Mouse (Mus musculus) naive thymus-derived CD4-positive, alpha-beta T cell, adult 2 months (primary cell): ENCODE data around the gene Gprc5c.
A peak's percentile ranks its signal among the peaks of the same experiment; 100 is the strongest.
"Not testable (repeated sequence)": the region's sequence is repeated elsewhere in the genome, so short reads cannot be mapped to it uniquely, and the experiment has no call there.

Source experiments
- DNase-seq: peaks from one replicate; pipeline ENCODE4 v3.0.0-alpha.2; 2011; ENCODE audit warnings: low read depth

Gprc5c gene

DNA sequence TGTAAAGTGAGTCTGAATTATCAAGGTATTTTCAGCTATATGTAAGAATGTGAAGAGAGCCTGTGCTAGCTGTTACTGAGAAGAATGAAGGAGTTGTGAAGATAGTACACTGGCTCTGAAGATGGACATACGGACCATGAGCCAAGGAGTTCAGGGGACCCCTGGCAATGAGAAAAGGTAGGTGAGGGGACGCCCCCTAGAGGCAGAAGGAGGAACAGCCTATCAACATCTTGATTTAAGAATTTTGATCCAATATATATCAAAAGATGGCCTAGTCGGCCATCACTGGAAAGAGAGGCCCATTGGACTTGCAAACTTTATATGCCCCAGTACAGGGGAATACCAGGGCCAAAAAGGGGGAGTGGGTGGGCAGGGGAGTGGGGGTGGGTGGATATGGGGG lies 58.6 kb downstream of the Gprc5c start:
- not testable (repeated sequence) for DNase-seq

DNA sequence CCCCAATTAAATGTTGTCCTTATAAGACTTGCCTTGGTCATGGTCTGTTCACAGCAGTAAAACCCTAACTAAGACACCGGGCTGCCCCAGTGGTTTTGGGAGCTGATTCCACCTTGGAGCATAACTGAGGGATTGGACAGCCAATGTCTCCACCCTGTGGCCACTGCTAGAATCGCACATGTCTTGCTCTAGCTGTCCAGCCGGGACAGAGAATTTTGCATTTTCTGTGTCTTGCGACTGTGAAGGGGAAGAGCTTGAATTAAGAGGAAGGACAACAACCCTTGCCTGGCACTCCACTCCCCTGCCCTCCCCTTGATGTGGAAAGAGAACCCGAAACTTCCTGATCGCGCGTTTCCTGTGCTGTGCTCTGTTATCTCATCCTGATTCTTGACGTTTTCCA lies 61.9 kb downstream of the Gprc5c start:
- peak; percentile 71 for DNase-seq

DNA sequence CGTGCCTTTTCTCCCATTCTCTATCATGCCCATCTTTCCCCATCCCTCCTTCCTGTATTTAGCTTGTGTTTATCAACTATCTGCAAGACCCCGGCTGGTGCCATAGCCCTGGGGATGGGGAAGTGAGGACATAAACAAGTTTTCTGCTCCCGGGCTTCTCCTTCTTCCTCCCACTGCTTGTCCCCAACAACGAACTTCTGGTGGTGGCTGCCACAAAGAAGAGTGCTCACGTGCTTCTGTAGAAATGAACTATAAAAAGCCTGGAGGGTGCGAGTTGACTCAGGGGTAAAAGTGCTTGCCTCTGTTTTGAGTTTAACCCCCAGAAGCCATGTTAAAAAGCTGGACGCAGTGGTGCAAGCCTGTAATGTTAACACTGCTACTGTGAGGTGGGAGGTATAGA lies 64.0 kb downstream of the Gprc5c start:
- no peak for DNase-seq

DNA sequence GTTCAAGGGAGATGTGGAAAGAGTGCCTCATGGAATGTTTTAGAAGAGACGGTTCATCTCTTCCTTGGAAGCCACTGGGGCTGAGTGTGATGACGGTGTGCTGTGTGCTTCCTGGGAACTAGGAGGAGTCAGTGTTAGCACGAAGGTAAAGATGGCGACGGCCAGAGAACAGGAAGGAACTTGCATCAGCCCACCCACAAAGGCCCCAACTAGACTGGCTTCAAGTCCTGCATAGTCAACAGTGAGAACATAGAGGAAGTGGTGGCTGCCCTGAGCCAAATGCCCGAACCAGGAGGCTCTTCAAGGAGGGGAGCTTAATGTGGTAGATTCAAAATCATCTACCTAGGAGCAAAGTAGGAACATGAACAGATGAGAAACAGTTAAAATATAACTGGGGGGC lies 66.2 kb downstream of the Gprc5c start:
- no peak for DNase-seq
